Mouse (Mus musculus) bone marrow macrophage, adult 2 months (primary cell): ENCODE data around the gene N4bp2l2.

Experiments
- CTCF ChIP-seq: IDR thresholded peaks from 2 replicates; pipeline ENCODE4 v1.5.1; 2012; ENCODE audit warnings: low read depth, mild to moderate bottlenecking, low read length, moderate library complexity
- POLR2A ChIP-seq: IDR thresholded peaks from 2 replicates; pipeline ENCODE4 v1.6.1; 2012; ENCODE audit warnings: mild to moderate bottlenecking, low read depth, low read length, borderline replicate concordance

DNA sequence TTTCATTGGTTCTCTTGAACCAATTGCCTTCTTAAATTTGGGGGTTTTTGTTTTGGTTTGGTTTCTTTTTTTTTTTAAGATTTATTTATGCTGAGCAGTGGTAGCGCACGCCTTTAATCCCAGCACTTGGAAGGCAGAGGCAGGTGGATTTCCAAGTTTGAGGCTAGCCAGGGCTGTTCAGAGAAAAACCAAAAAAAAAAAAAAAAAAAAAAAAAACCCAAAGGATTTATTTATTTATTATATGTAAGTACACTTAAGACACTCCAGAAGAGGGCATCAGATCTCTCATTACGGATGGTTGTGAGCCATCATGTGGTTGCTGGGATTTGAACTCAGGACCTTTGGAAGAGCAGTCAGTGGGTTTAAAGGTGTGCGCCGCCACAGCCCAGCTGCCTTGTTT lies 105.1 kb downstream of the N4bp2l2 start:
- TF ChIP-seq POLR2A, result no peak
- TF ChIP-seq CTCF, result no peak
